Comparison of ENCODE assay signal across 9 mouse cellular contexts in the genomic region with DNA sequence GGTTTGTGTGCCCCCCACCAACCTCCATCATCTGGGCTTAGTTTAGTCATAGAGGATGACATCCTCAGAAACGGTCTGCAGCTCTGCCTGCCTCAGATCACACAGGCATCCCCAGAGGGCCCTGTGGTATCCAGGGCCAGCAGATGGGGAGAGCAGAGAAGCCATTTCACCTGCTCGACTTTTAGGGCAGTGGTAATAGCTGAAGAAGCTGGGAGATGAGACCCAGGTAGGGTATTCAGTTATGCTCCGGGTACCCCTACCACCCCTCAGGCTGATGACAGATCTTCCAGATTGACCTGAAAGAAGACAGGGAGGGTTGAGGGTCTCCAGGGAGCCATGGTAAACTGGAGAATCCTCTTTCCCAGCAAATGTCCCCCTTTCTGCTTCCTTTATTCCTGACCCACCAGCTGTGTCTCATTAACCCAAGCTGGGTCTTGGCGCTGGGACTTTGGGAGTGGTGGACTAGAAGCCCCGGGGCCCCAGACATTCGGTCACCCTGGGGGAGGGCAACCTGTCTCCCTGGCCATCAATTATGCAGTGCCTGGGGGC. TPM values are rescaled to one million over a fixed set of nuclear protein-coding genes. Genes with fewer than 3 reads are reported as not detected.
DNase-seq lines count a peak whose midpoint lies in the region; ATAC-seq lines count a peak whose summit lies in the region.
"Had no signal": no experiment of that assay in that cellular context is flagged by ENCODE, and none has a peak within 500 bp of the region (broad histone marks: within the 10 kb centered on the region; RNA-seq: fewer than 3 reads in every experiment).

No protein-coding gene starts in this region.

- peaks cover 47% of the 10 kb centered on the region for H3K4me1 ChIP-seq in heart, embryonic 13.5 days
- H3K4me1 ChIP-seq in hindbrain, embryonic 14.5 days (replicated peaks; ENCODE audit: control insufficient read depth, insufficient read depth, low read length): peaks cover 55% of the 10 kb centered on the region
- peaks cover 61% of the 10 kb centered on the region for H3K4me1 ChIP-seq in midbrain, embryonic 16.5 days (ENCODE audit: control insufficient read depth, insufficient read depth, low read length)

- H3K27me3 ChIP-seq in heart, embryonic 13.5 days (replicated peaks): no peaks in the 10 kb centered on the region
- H3K27me3 ChIP-seq in hindbrain, embryonic 14.5 days (ENCODE audit: control insufficient read depth, insufficient read depth, low read length): no peaks in the 10 kb centered on the region
- no peaks in the 10 kb centered on the region for H3K27me3 ChIP-seq in midbrain, embryonic 16.5 days (ENCODE audit: control insufficient read depth, insufficient read depth, low read depth, low read length)

- H3K9me3 ChIP-seq in heart, embryonic 13.5 days: no peaks in the 10 kb centered on the region
- H3K9me3 ChIP-seq in hindbrain, embryonic 14.5 days (ENCODE audit: control insufficient read depth, low read length): no peaks in the 10 kb centered on the region
- H3K9me3 ChIP-seq in midbrain, embryonic 16.5 days (replicated peaks; ENCODE audit: control insufficient read depth, low read length, poor library complexity, severe bottlenecking): no peaks in the 10 kb centered on the region

- H3K9ac ChIP-seq in heart, embryonic 13.5 days: peak overlapping the region; percentile 82
- H3K9ac ChIP-seq in hindbrain, embryonic 14.5 days: peak overlapping the region; percentile 64
- peak overlapping the region; percentile 87 for H3K9ac ChIP-seq in midbrain, embryonic 16.5 days (ENCODE audit: low read depth, low read length)

- intact Hi-C loops in heart, postnatal 36 days (cut with DNase I): loop anchor here (5.0 kb wide), 1 partner anchor 109 kb away; no protein-coding TSS in a partner anchor
- intact Hi-C loops in gastrocnemius, postnatal 36 days (cut with DNase I): loop anchor here (5.0 kb wide), 1 partner anchor 34 kb away; no protein-coding TSS in a partner anchor

- DNase-seq in heart, postnatal 36 days: no peak
- DNase-seq in embryo, embryonic 10 days (ENCODE audit: low spot score): peak; percentile 61
- DNase-seq in hindbrain, embryonic 14.5 days (ENCODE audit: low spot score): no peak
- DNase-seq in yolk sac, embryonic 10.5 days (ENCODE audit: low spot score): no peak
- DNase-seq in gastrocnemius, postnatal 36 days: no peak
- no peak for DNase-seq in gastrocnemius, postnatal 10 days

- H3K27ac ChIP-seq in heart, embryonic 13.5 days (replicated peaks): peak overlapping the region; percentile 79
- H3K27ac ChIP-seq in hindbrain, embryonic 14.5 days: peak overlapping the region; percentile 84
- H3K27ac ChIP-seq in midbrain, embryonic 16.5 days (ENCODE audit: low read length): peak overlapping the region; percentile 94

- WGBS in heart, embryonic 13.5 days: 17% methylated on average over 6 of the region's 6 CpGs
- WGBS in hindbrain, embryonic 14.5 days: 9% methylated on average over 6 of the region's 6 CpGs
- 6% methylated on average over 6 of the region's 6 CpGs for WGBS in midbrain, embryonic 16.5 days

- H3K36me3 ChIP-seq in heart, embryonic 13.5 days: peaks cover 6% of the 10 kb centered on the region; the same call in 1 of the 2 replicates
- H3K36me3 ChIP-seq in hindbrain, embryonic 14.5 days (replicated peaks; ENCODE audit: control insufficient read depth, insufficient read depth): peaks cover 24% of the 10 kb centered on the region; the same call in 1 of the 2 replicates
- H3K36me3 ChIP-seq in midbrain, embryonic 16.5 days (ENCODE audit: control insufficient read depth, insufficient read depth, low read length): peaks cover 6% of the 10 kb centered on the region; the same call in 1 of the 2 replicates

- peak overlapping the region; percentile 79 for H3K4me2 ChIP-seq in heart, embryonic 13.5 days
- peak overlapping the region; percentile 65 for H3K4me2 ChIP-seq in hindbrain, embryonic 14.5 days (replicated peaks)
- peak overlapping the region; percentile 81 for H3K4me2 ChIP-seq in midbrain, embryonic 16.5 days (ENCODE audit: low read length)

- H3K4me3 ChIP-seq in heart, embryonic 13.5 days: peak overlapping the region; percentile 62
- H3K4me3 ChIP-seq in hindbrain, embryonic 14.5 days (replicated peaks; ENCODE audit: low read length): peak overlapping the region; percentile 44
- H3K4me3 ChIP-seq in midbrain, embryonic 16.5 days (ENCODE audit: low read depth, low read length): peak overlapping the region; percentile 70

- no peak for ATAC-seq in heart, embryonic 13.5 days (ENCODE audit: extremely low read depth, insufficient number of reproducible peaks, low FRiP score, low TSS enrichment)
- ATAC-seq in hindbrain, embryonic 14.5 days (ENCODE audit: low FRiP score): no peak
- 0 out of 2 replicates have a peak, but pooled peaks have one; percentile 22 for ATAC-seq in midbrain, embryonic 16.5 days

RNA-seq across cellular contexts. Expression of a gene that starts 5.5 kb away (rescaled TPM):
- polyA plus RNA-seq in heart, embryonic 13.5 days (2015; fragmentation: Nextera tagmentation; extraction: Ambion mirVana): 10.8 and 11.6 TPM in 2 replicates
- 1 to 10 TPM; 3.5 to 3.6 TPM for total RNA-seq in heart, postnatal 36 days (2021)
- 43.9 and 47.5 TPM in 2 replicates for polyA plus RNA-seq in hindbrain, embryonic 14.5 days (2014; fragmentation: Nextera tagmentation; extraction: Ambion mirVana)
- 60.5 and 65.5 TPM in 2 replicates for polyA plus RNA-seq in midbrain, embryonic 16.5 days (2015; fragmentation: Nextera tagmentation; extraction: Ambion mirVana)
- total RNA-seq in gastrocnemius, postnatal 36 days (2021): 1 to 10 TPM; 1.6 to 1.9 TPM
- total RNA-seq in gastrocnemius, postnatal 10 days (2021): 1 to 10 TPM; 3.8 to 4.9 TPM

RNA-seq across cellular contexts. Expression of a gene that starts 6.6 kb away (rescaled TPM):
- polyA plus RNA-seq in heart, embryonic 13.5 days (2015; fragmentation: Nextera tagmentation; extraction: Ambion mirVana): 94.6 and 103 TPM in 2 replicates
- 10 to 100 TPM; 45.5 to 48.2 TPM for total RNA-seq in heart, postnatal 36 days (2021)
- 77.8 and 86.7 TPM in 2 replicates for polyA plus RNA-seq in hindbrain, embryonic 14.5 days (2014; fragmentation: Nextera tagmentation; extraction: Ambion mirVana)
- polyA plus RNA-seq in midbrain, embryonic 16.5 days (2015; fragmentation: Nextera tagmentation; extraction: Ambion mirVana): 94.1 and 105 TPM in 2 replicates
- 10 to 100 TPM; 33.0 to 33.4 TPM for total RNA-seq in gastrocnemius, postnatal 36 days (2021)
- 10 to 100 TPM; 45.7 to 49.2 TPM for total RNA-seq in gastrocnemius, postnatal 10 days (2021)

RNA-seq across cellular contexts. Expression of a gene that starts 7.8 kb away (rescaled TPM):
- 4.2 TPM in 1 of 2 replicates, not detected in the other for polyA plus RNA-seq in heart, embryonic 13.5 days (2015; fragmentation: Nextera tagmentation; extraction: Ambion mirVana)
- total RNA-seq in heart, postnatal 36 days (2021): not detected
- 9.6 and 17.2 TPM in 2 replicates for polyA plus RNA-seq in hindbrain, embryonic 14.5 days (2014; fragmentation: Nextera tagmentation; extraction: Ambion mirVana)
- polyA plus RNA-seq in midbrain, embryonic 16.5 days (2015; fragmentation: Nextera tagmentation; extraction: Ambion mirVana): 12.6 TPM in 1 of 2 replicates, not detected in the other
- total RNA-seq in gastrocnemius, postnatal 36 days (2021): not detected
- total RNA-seq in gastrocnemius, postnatal 10 days (2021): not detected
- total RNA-seq: ES-E14 had no signal

RNA-seq across cellular contexts. Expression of a gene that starts 13.4 kb away (rescaled TPM):
- polyA plus RNA-seq in heart, embryonic 13.5 days (2015; fragmentation: Nextera tagmentation; extraction: Ambion mirVana): 1.0 and 2.3 TPM in 2 replicates
- total RNA-seq in heart, postnatal 36 days (2021): 1 to 10 TPM in 1 of 2 experiments, under 1 TPM in 1; 0.89 to 1.4 TPM
- 5.0 and 8.6 TPM in 2 replicates for polyA plus RNA-seq in hindbrain, embryonic 14.5 days (2014; fragmentation: Nextera tagmentation; extraction: Ambion mirVana)
- 1.4 and 2.2 TPM in 2 replicates for polyA plus RNA-seq in midbrain, embryonic 16.5 days (2015; fragmentation: Nextera tagmentation; extraction: Ambion mirVana)
- total RNA-seq in gastrocnemius, postnatal 36 days (2021): 1 to 10 TPM; 1.3 to 2.1 TPM
- total RNA-seq in gastrocnemius, postnatal 10 days (2021): 1 to 10 TPM; 1.2 to 3.4 TPM

RNA-seq across cellular contexts. Expression of a gene that starts 41.0 kb away (rescaled TPM):
- 141 and 142 TPM in 2 replicates for polyA plus RNA-seq in heart, embryonic 13.5 days (2015; fragmentation: Nextera tagmentation; extraction: Ambion mirVana)
- total RNA-seq in heart, postnatal 36 days (2021): 100 to 1,000 TPM; 482 to 500 TPM
- polyA plus RNA-seq in hindbrain, embryonic 14.5 days (2014; fragmentation: Nextera tagmentation; extraction: Ambion mirVana): 158 and 166 TPM in 2 replicates
- 105 and 121 TPM in 2 replicates for polyA plus RNA-seq in midbrain, embryonic 16.5 days (2015; fragmentation: Nextera tagmentation; extraction: Ambion mirVana)
- 100 to 1,000 TPM; 350 to 411 TPM for total RNA-seq in gastrocnemius, postnatal 36 days (2021)
- 100 to 1,000 TPM; 476 to 508 TPM for total RNA-seq in gastrocnemius, postnatal 10 days (2021)
